Comparison of ENCODE assay signal across 8 mouse cellular contexts in genomic region chr9:88068881-88069304, GRCm38 (mm10).
DNase-seq lines count a peak whose midpoint lies in the region; ATAC-seq lines count a peak whose summit lies in the region.

No protein-coding gene starts in this region.

- peaks cover 11% of the 10 kb centered on the region for H3K4me1 ChIP-seq in embryonic facial prominence, embryonic 12.5 days
- peaks cover 23% of the 10 kb centered on the region for H3K4me1 ChIP-seq in embryonic facial prominence, embryonic 10.5 days
- no peaks in the 10 kb centered on the region; the same call in 1 of the 2 replicates for H3K4me1 ChIP-seq in lung, embryonic 16.5 days (replicated peaks; ENCODE audit: control insufficient read depth, insufficient read depth, low read length)

- 65% methylated on average over 15 of the region's 15 CpGs for WGBS in embryonic facial prominence, embryonic 12.5 days
- 78% methylated on average over 15 of the region's 15 CpGs for WGBS in embryonic facial prominence, embryonic 10.5 days
- WGBS in lung, embryonic 16.5 days: 38% methylated on average over 15 of the region's 15 CpGs

- no peak overlapping the region for H3K4me3 ChIP-seq in embryonic facial prominence, embryonic 12.5 days
- no peak overlapping the region for H3K4me3 ChIP-seq in embryonic facial prominence, embryonic 10.5 days
- no peak overlapping the region for H3K4me3 ChIP-seq in lung, embryonic 16.5 days (ENCODE audit: low read length)

- intact Hi-C loops in heart, postnatal 36 days (cut with DNase I): loop anchor here (10.0 kb wide), 1 partner anchor 654 kb away; no protein-coding TSS in a partner anchor

- peak overlapping the region; percentile 9; the same call in 1 of the 2 replicates for H3K4me2 ChIP-seq in embryonic facial prominence, embryonic 12.5 days (replicated peaks)
- H3K4me2 ChIP-seq in lung, embryonic 16.5 days (ENCODE audit: low read depth, low read length): peak overlapping the region; percentile 13; the same call in 1 of the 2 replicates

- no peaks in the 10 kb centered on the region for H3K9me3 ChIP-seq in embryonic facial prominence, embryonic 12.5 days
- no peaks in the 10 kb centered on the region for H3K9me3 ChIP-seq in embryonic facial prominence, embryonic 10.5 days
- H3K9me3 ChIP-seq in lung, embryonic 16.5 days (ENCODE audit: control insufficient read depth, low read length): no peaks in the 10 kb centered on the region

- no peaks in the 10 kb centered on the region for H3K27me3 ChIP-seq in embryonic facial prominence, embryonic 12.5 days
- no peaks in the 10 kb centered on the region for H3K27me3 ChIP-seq in embryonic facial prominence, embryonic 10.5 days (replicated peaks; ENCODE audit: low read depth, poor library complexity, severe bottlenecking)
- H3K27me3 ChIP-seq in lung, embryonic 16.5 days (ENCODE audit: control insufficient read depth, insufficient read depth, low read depth, low read length): no peaks in the 10 kb centered on the region

- H3K27ac ChIP-seq in embryonic facial prominence, embryonic 12.5 days: no peak overlapping the region
- no peak overlapping the region for H3K27ac ChIP-seq in embryonic facial prominence, embryonic 10.5 days (replicated peaks)
- H3K27ac ChIP-seq in lung, embryonic 16.5 days (ENCODE audit: low read length): no peak overlapping the region

- H3K36me3 ChIP-seq in embryonic facial prominence, embryonic 12.5 days: no peaks in the 10 kb centered on the region
- no peaks in the 10 kb centered on the region for H3K36me3 ChIP-seq in embryonic facial prominence, embryonic 10.5 days (replicated peaks)
- H3K36me3 ChIP-seq in lung, embryonic 16.5 days (ENCODE audit: control insufficient read depth, insufficient read depth, low read length): no peaks in the 10 kb centered on the region

- H3K9ac ChIP-seq in embryonic facial prominence, embryonic 12.5 days: no peak overlapping the region
- no peak overlapping the region for H3K9ac ChIP-seq in lung, embryonic 16.5 days (ENCODE audit: low read length)

- DNase-seq in embryonic facial prominence, embryonic 10.5 days (ENCODE audit: low spot score): no peak
- no peak for DNase-seq in lung, adult 18-20 months
- DNase-seq in heart, postnatal 36 days: peak; percentile 9 to 22
- peak; percentile 42 for DNase-seq in neural tube, embryonic 10.5 days (ENCODE audit: extremely low spot score, low spot score)
- no peak for DNase-seq in retina, postnatal 1 day
- no peak for DNase-seq in spleen, adult 12 weeks (ENCODE audit: low spot score)

- ATAC-seq in embryonic facial prominence, embryonic 12.5 days (ENCODE audit: insufficient number of reproducible peaks, insufficient read depth, low FRiP score, low TSS enrichment): no peak
- ATAC-seq in lung, embryonic 16.5 days (ENCODE audit: low read depth): peak; percentile 52; the same call in 1 of the 2 replicates

Comparison
In these comparisons a context has a peak if more than half of its experiments do, and no peak if none do; other contexts are left out.
1. DNase-seq: peak in heart, postnatal 36 days (2 of 2) and neural tube, embryonic 10.5 days (single experiment); none in embryonic facial prominence, embryonic 10.5 days (single experiment), lung, adult 18-20 months (0 of 2), retina, postnatal 1 day (single experiment) and spleen, adult 12 weeks (single experiment).